23 mouse cellular contexts compared by ENCODE assay signal in the genomic region with DNA sequence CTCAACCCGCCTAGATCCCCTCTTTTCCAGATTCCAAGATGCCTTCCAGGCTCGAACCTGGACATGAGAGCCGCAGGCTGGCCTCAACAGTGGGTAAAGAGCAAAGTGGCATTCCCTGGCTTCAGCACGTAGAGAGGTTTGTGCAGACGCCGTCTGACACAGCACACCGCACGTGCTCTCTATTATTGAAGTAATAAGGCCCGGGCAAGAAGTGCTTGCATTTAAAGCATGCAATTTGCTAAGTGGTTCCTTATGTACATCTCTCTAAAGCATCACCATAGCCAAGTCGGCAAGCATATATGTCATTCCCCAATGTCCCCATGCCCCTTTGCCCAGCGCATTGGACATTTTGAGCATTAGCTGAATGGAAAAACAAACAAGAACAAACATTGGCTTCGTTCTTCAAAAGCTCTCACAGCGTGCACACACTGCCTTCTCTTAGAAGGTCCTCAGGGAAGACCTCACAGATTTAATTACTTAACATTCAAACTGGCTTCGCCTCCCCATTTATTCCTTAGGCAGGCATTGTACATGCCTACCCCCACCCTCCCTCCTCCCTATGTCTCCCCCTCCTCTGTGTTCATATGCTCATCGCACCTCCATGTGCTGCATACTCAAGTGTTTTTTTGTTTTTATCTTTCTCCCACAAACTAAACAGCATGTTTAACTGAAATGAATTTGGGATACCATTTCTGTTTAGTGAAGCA.
DNase-seq lines count a peak whose midpoint lies in the region; ATAC-seq and TF ChIP-seq lines count a peak whose summit lies in the region.
"Had no signal": no experiment of that assay in that cellular context is flagged by ENCODE, and none has a peak within 500 bp of the region (broad histone marks: within the 10 kb centered on the region; RNA-seq: fewer than 3 reads in every experiment).

No protein-coding gene starts in this region.

- WGBS in hindbrain, postnatal 0 days, result 70% methylated on average over 15 of the region's 15 CpGs
- 70% methylated on average over 15 of the region's 15 CpGs for WGBS in hindbrain, embryonic 13.5 days
- 32% methylated on average over 15 of the region's 15 CpGs for WGBS in embryonic facial prominence, embryonic 12.5 days
- 53% methylated on average over 15 of the region's 15 CpGs for WGBS in limb, embryonic 13.5 days

- no peak overlapping the region for H3K27ac ChIP-seq in hindbrain, postnatal 0 days
- H3K27ac ChIP-seq in hindbrain, embryonic 13.5 days, result no peak overlapping the region
- H3K27ac ChIP-seq in embryonic facial prominence, embryonic 12.5 days, result no peak overlapping the region
- no peak overlapping the region for H3K27ac ChIP-seq in limb, embryonic 13.5 days
- H3K27ac ChIP-seq: hindbrain, embryonic 10.5 days; kidney, postnatal 0 days; limb, embryonic 15.5 days; liver, embryonic 14.5 days; stomach, postnatal 0 days had no signal

- no peaks in the 10 kb centered on the region for H3K36me3 ChIP-seq in hindbrain, postnatal 0 days (ENCODE audit: insufficient read depth, low read length)
- no peaks in the 10 kb centered on the region for H3K36me3 ChIP-seq in hindbrain, embryonic 13.5 days
- H3K36me3 ChIP-seq in embryonic facial prominence, embryonic 12.5 days, result no peaks in the 10 kb centered on the region
- no peaks in the 10 kb centered on the region for H3K36me3 ChIP-seq in limb, embryonic 13.5 days
- H3K36me3 ChIP-seq: hindbrain, embryonic 10.5 days; limb, embryonic 15.5 days had no signal

- no peak overlapping the region for H3K9ac ChIP-seq in hindbrain, postnatal 0 days (replicated peaks; ENCODE audit: low read length)
- no peak overlapping the region for H3K9ac ChIP-seq in hindbrain, embryonic 13.5 days
- H3K9ac ChIP-seq in embryonic facial prominence, embryonic 12.5 days, result no peak overlapping the region
- no peak overlapping the region for H3K9ac ChIP-seq in limb, embryonic 13.5 days
- H3K9ac ChIP-seq: limb, embryonic 15.5 days; liver, embryonic 14.5 days; lung, embryonic 14.5 days had no signal

- no peak for TF ChIP-seq CTCF in hindbrain, postnatal 0 days (IDR thresholded peaks at IDR 0.05; ENCODE audit: low read depth)

- peak; percentile 16 for DNase-seq in hindbrain, postnatal 0 days (ENCODE audit: low spot score)
- DNase-seq in R1 (ENCODE audit: low read depth, low spot score), result peak; percentile 5
- no peak for DNase-seq in B cell, adult 2 months
- DNase-seq: adrenal gland, postnatal 36 days; cerebellum, adult 11 months; cerebellum, adult 9-11 months; gastrocnemius, postnatal 10 days; heart, adult 11 months; kidney, adult 11 months; layer of hippocampus, adult 9-11 months; lung, embryonic 14.5 days; right cerebral cortex, postnatal 14 days; thymus, adult 2 months had no signal

- H3K4me3 ChIP-seq in hindbrain, postnatal 0 days (ENCODE audit: low read length), result no peak overlapping the region
- no peak overlapping the region for H3K4me3 ChIP-seq in hindbrain, embryonic 13.5 days
- no peak overlapping the region for H3K4me3 ChIP-seq in embryonic facial prominence, embryonic 12.5 days
- H3K4me3 ChIP-seq in limb, embryonic 13.5 days, result no peak overlapping the region
- H3K4me3 ChIP-seq: hindbrain, embryonic 10.5 days; limb, embryonic 15.5 days had no signal

- H3K4me1 ChIP-seq in hindbrain, postnatal 0 days (ENCODE audit: insufficient read depth, low read length), result no peaks in the 10 kb centered on the region
- 0 out of 2 replicates have a peak, but pooled peaks cover 4% of the 10 kb centered on the region for H3K4me1 ChIP-seq in hindbrain, embryonic 13.5 days (replicated peaks)
- H3K4me1 ChIP-seq in embryonic facial prominence, embryonic 12.5 days, result 0 out of 2 replicates have a peak, but pooled peaks cover 4% of the 10 kb centered on the region
- H3K4me1 ChIP-seq in limb, embryonic 13.5 days, result peaks cover 6% of the 10 kb centered on the region; the same call in 1 of the 2 replicates

- H3K27me3 ChIP-seq in hindbrain, postnatal 0 days (ENCODE audit: insufficient read depth, low read length), result no peaks in the 10 kb centered on the region
- no peaks in the 10 kb centered on the region for H3K27me3 ChIP-seq in hindbrain, embryonic 13.5 days
- H3K27me3 ChIP-seq in embryonic facial prominence, embryonic 12.5 days, result no peaks in the 10 kb centered on the region
- H3K27me3 ChIP-seq in limb, embryonic 13.5 days, result no peaks in the 10 kb centered on the region
- H3K27me3 ChIP-seq: limb, embryonic 15.5 days had no signal

- no peaks in the 10 kb centered on the region for H3K9me3 ChIP-seq in hindbrain, postnatal 0 days (ENCODE audit: low read length)
- no peaks in the 10 kb centered on the region for H3K9me3 ChIP-seq in hindbrain, embryonic 13.5 days
- H3K9me3 ChIP-seq in embryonic facial prominence, embryonic 12.5 days, result no peaks in the 10 kb centered on the region
- no peaks in the 10 kb centered on the region for H3K9me3 ChIP-seq in limb, embryonic 13.5 days
- H3K9me3 ChIP-seq: hindbrain, embryonic 10.5 days; limb, embryonic 15.5 days had no signal

- ATAC-seq in hindbrain, postnatal 0 days, result no peak
- no peak; the same call in 1 of the 2 replicates for ATAC-seq in hindbrain, embryonic 13.5 days (ENCODE audit: low FRiP score)
- peak; percentile 64; the same call in 1 of the 2 replicates for ATAC-seq in embryonic facial prominence, embryonic 12.5 days (ENCODE audit: insufficient number of reproducible peaks, insufficient read depth, low FRiP score, low TSS enrichment)
- peak; percentile 59; the same call in 1 of the 2 replicates for ATAC-seq in limb, embryonic 13.5 days (ENCODE audit: low FRiP score, low read depth)
- no peak for ATAC-seq in frontal cortex, adult (ENCODE audit: low TSS enrichment)

- no peak overlapping the region for H3K4me2 ChIP-seq in hindbrain, postnatal 0 days (ENCODE audit: low read depth, low read length)
- no peak overlapping the region for H3K4me2 ChIP-seq in hindbrain, embryonic 13.5 days
- H3K4me2 ChIP-seq in embryonic facial prominence, embryonic 12.5 days (replicated peaks), result no peak overlapping the region
- no peak overlapping the region for H3K4me2 ChIP-seq in limb, embryonic 13.5 days (replicated peaks)
- H3K4me2 ChIP-seq: heart, embryonic 11.5 days; limb, embryonic 15.5 days; lung, embryonic 14.5 days had no signal

Comparison
In these comparisons a context has a peak if more than half of its experiments do, and no peak if none do; other contexts are left out.
1. ATAC-seq: peak in embryonic facial prominence, embryonic 12.5 days (single experiment) and limb, embryonic 13.5 days (single experiment); none in hindbrain, postnatal 0 days (single experiment), hindbrain, embryonic 13.5 days (single experiment) and frontal cortex, adult (single experiment).
2. DNase-seq: peak in hindbrain, postnatal 0 days (single experiment) and R1 (single experiment); none in B cell, adult 2 months (0 of 2).